Mouse (Mus musculus): ENCODE data around the gene Gm4969. TPM values are rescaled to one million over a fixed set of nuclear protein-coding genes. Genes with fewer than 3 reads are reported as not detected.
A peak's percentile ranks its signal among the peaks of the same experiment; 100 is the strongest.
"Not testable (repeated sequence)": the region's sequence is repeated elsewhere in the genome, so short reads cannot be mapped to it uniquely, and the experiment has no call there.

Gene Gm4969
- polyA plus RNA-seq, 1 experiment from 2014 or later: 0.66 TPM

DNA sequence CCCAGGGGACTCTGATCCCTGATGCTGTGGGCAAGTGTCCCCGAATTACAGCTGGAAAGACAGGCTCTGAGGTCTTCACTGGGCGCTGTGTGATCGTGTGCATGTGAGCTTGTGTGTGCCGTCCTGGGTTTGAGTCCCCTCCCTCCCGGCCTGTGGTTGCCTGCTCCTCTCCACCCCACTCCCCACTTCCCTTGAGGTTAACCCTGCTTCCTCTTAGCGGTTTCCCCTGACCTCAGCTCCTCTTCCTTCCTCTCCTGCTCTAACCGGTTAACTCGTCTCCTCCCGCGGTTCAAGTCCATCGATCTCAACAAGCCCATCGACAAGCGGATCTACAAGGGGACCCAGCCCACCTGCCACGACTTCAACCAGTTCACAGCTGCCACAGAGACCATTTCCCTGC lies 40.4 kb downstream of the Gm4969 start:
- peaks cover 49% of the 10 kb centered on the region for H3K36me3 ChIP-seq
- H3K4me2 ChIP-seq: peak overlapping the region; percentile 95
- H3K27me3 ChIP-seq (replicated peaks): peaks cover 50% of the 10 kb centered on the region
- H3K4me1 ChIP-seq: peaks cover 54% of the 10 kb centered on the region
- H3K9me3 ChIP-seq (replicated peaks): no peaks in the 10 kb centered on the region
- 14% methylated on average over 14 of the region's 14 CpGs for WGBS (ENCODE audit: insufficient replicate concordance)
- 0 out of 2 replicates have a peak overlapping the region, but pooled peaks have one; percentile 86 for H3K9ac ChIP-seq
- no peak for ATAC-seq
- H3K4me3 ChIP-seq: peak overlapping the region; percentile 81; the same call in 1 of the 2 replicates
- H3K27ac ChIP-seq: no peak overlapping the region

DNA sequence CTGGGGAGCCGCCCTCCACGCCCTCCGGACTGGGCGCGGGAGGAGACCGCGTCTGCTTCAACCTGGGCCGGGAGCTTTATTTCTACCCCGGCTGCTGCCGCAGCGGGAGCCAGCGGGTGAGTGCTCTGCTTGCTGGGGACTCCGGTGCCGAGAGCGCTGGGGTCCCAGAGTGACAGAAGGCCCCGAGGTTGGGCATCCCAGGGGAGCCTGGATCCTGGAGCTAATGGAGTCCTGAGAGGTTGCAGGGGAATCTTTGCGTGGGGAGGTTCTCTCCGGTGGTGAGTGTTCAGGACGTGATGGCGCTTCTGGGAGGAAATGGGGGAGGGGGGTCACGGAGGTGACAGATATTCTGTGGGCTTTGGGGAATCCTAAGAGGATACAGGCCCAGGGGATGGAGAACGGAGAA lies 41.6 kb downstream of the Gm4969 start:
- H3K4me3 ChIP-seq: peak overlapping the region; percentile 81
- no peak for ATAC-seq
- no peaks in the 10 kb centered on the region for H3K9me3 ChIP-seq (replicated peaks)
- H3K27me3 ChIP-seq (replicated peaks): peaks cover 46% of the 10 kb centered on the region
- H3K4me2 ChIP-seq: peak overlapping the region; percentile 95
- H3K4me1 ChIP-seq: peaks cover 42% of the 10 kb centered on the region
- H3K27ac ChIP-seq: peak overlapping the region; percentile 81
- H3K36me3 ChIP-seq: peaks cover 37% of the 10 kb centered on the region
- under 1% methylated on average over 22 of the region's 22 CpGs for WGBS (ENCODE audit: insufficient replicate concordance)
- H3K9ac ChIP-seq: peak overlapping the region; percentile 86

DNA sequence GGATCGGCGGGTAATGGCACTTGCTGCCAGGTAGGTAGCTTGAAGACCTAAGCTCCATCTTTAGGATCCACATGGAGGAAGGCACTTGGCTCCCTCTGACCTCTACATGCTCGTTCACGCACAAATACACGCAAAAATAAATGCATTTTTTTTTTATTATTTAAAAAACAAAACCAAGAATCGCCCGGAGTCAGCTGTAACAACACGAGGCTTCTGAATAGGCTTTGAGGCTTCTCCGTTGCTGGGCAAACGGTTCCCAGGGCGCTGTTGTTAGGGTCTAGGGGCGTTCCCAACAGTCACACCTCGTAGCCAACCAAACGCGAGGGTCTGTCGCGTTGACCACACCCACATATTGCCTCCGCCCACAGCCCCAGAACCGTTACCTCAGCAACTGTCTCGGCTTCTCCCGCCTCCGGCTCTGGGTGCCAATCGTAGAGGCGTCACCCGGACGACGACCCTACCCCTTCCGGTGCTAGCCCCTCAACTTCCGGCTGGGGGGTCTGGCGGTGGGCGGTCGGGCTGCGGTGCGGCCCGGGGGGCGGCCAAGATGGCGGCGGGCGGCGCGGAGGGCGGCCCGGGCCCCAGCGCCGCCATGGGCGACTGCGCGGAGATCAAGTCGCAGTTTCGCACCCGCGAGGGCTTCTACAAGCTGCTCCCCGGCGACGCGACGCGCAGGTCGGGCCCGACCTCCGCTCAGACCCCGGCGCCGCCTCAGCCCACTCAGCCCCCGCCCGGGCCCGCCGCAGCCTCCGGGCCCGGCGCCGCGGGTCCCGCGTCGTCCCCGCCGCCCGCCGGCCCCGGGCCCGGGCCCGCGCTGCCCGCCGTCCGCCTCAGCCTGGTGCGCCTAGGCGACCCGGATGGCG lies 42.2 kb downstream of the Gm4969 start, which contains the start of gene Dmwd:
Gene Dmwd, plus strand, starts transcription at position 505 of the 863 bp plus-strand sequence.
- H3K27me3 ChIP-seq (replicated peaks): peaks cover 44% of the 10 kb centered on the region
- H3K27ac ChIP-seq: peak within 1 kb of the TSS; percentile 81
- peak within 1 kb of the TSS; percentile 95 for H3K4me2 ChIP-seq
- H3K9me3 ChIP-seq (replicated peaks): no peaks in the 10 kb centered on the region
- ATAC-seq: peak; percentile 95
- H3K4me1 ChIP-seq: peaks cover 42% of the 10 kb centered on the region
- H3K4me3 ChIP-seq: peak within 1 kb of the TSS; percentile 81
- H3K36me3 ChIP-seq: peaks cover 31% of the 10 kb centered on the region
- WGBS (ENCODE audit: insufficient replicate concordance): 3% methylated on average over 76 of the region's 91 CpGs
- peak within 1 kb of the TSS; percentile 86 for H3K9ac ChIP-seq

DNA sequence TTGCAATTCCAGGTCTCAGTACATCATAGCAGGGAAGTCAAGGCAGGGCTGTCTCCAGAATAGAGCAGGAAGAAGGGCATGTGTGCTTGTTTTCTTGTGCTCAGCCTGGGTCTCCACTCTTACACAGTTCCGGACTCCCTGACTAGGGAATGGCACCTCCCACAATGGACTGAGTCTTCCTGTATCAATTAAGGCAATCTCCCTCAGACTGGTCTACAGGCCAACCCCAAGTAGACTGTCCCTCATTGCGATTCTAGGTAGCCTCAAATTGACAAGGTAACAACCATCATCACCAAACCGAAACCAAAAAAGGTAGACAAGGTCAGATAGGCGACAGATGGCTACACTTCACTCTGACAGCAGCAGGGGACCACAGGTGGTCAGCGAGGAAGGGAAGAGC lies 42.9 kb downstream of the Gm4969 start:
- peak overlapping the region; percentile 86; the same call in 1 of the 2 replicates for H3K9ac ChIP-seq
- 52% methylated on average over 5 of the region's 5 CpGs for WGBS (ENCODE audit: insufficient replicate concordance)
- no peak for ATAC-seq
- 0 out of 2 replicates have a peak overlapping the region, but pooled peaks have one; percentile 10 for H3K27ac ChIP-seq
- H3K4me2 ChIP-seq: peak overlapping the region; percentile 95
- H3K9me3 ChIP-seq (replicated peaks): no peaks in the 10 kb centered on the region
- H3K27me3 ChIP-seq (replicated peaks): peaks cover 42% of the 10 kb centered on the region
- H3K4me1 ChIP-seq: peaks cover 42% of the 10 kb centered on the region
- H3K4me3 ChIP-seq: peak overlapping the region; percentile 81
- peaks cover 24% of the 10 kb centered on the region for H3K36me3 ChIP-seq

DNA sequence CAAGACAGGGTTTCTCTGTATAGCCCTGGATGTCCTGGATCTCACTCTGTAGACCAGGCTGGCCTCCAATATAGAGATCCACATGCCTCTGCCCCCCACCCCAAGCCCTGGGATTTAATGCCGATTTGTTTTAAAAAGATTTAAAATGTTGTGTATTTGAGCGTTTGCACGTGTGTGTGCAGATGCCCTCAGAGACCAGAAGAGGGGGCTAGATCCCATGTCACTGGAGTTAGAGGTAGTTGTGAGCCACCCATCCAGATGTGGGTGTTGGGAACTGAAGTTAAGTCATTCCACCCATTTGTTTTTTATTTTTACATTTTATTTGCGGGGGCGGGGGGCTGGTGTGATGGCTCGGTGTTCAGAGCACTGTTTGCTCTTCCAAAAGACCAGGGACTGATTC lies 43.7 kb downstream of the Gm4969 start:
- 81% methylated on average over 6 of the region's 6 CpGs for WGBS (ENCODE audit: insufficient replicate concordance)
- peaks cover 40% of the 10 kb centered on the region for H3K4me1 ChIP-seq
- H3K9me3 ChIP-seq (replicated peaks): no peaks in the 10 kb centered on the region
- H3K9ac ChIP-seq: no peak overlapping the region
- H3K36me3 ChIP-seq: peaks cover 16% of the 10 kb centered on the region
- H3K4me2 ChIP-seq: no peak overlapping the region
- no peak overlapping the region for H3K4me3 ChIP-seq
- peaks cover 39% of the 10 kb centered on the region for H3K27me3 ChIP-seq (replicated peaks)
- no peak overlapping the region for H3K27ac ChIP-seq
- ATAC-seq: no peak

DNA sequence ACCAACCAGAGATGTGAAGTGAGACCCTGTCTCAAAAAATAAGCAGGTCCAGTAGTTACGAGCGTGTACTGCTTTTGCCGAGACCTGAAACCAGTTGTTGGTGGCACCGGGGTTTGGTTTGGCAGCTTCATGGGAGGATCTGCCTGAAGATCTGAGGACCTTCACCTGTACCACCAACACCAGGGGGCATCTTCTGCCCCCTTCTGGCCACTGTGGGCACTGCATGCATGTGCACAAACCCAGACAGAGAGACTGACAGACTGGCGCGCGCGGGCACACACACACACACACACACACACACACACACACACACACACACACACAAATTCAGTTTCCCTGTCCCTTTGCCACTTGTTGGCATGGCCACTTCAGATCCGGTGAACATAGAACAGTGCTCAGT lies 44.7 kb downstream of the Gm4969 start:
- Histone ChIP-seq H3K27me3 (replicated peaks) (peaks cover 34% of the 10 kb centered on the region), H3K27ac (no peak overlapping the region), H3K4me3 (no peak overlapping the region), H3K4me2 (no peak overlapping the region), H3K36me3 (peaks cover 6% of the 10 kb centered on the region), H3K9ac (no peak overlapping the region), H3K4me1 (peaks cover 30% of the 10 kb centered on the region), H3K9me3 (replicated peaks) (no peaks in the 10 kb centered on the region)
- no peak for ATAC-seq
- 64% methylated on average over 9 of the region's 9 CpGs for WGBS (ENCODE audit: insufficient replicate concordance)

DNA sequence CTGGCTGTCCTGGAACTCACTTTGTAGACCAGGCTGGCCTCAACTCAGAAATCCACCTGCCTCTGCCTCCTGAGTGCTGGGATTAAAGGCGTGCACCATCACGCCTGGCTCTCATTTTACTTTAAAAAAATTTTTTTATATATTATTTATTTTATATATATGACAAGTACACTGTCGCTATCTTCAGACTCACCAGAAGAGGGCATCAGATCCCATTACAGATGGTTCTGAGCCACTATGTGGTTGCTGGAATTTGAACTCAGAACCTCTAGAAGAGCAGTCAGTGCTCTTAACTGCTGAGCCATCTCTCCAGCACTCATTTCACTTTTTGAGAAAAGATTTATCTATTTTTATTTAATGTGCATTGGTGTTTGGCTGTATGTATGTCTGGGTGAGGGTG lies 47.1 kb downstream of the Gm4969 start:
- ATAC-seq; H3K36me3 ChIP-seq; H3K4me3 ChIP-seq; H3K27ac ChIP-seq; H3K4me2 ChIP-seq; H3K9me3 ChIP-seq (replicated peaks); H3K9ac ChIP-seq: not testable (repeated sequence)
- Histone ChIP-seq H3K4me1 (peaks cover 18% of the 10 kb centered on the region), H3K27me3 (replicated peaks) (peaks cover 58% of the 10 kb centered on the region)
- 38% methylated on average over 3 of the region's 3 CpGs for WGBS (ENCODE audit: insufficient replicate concordance)

DNA sequence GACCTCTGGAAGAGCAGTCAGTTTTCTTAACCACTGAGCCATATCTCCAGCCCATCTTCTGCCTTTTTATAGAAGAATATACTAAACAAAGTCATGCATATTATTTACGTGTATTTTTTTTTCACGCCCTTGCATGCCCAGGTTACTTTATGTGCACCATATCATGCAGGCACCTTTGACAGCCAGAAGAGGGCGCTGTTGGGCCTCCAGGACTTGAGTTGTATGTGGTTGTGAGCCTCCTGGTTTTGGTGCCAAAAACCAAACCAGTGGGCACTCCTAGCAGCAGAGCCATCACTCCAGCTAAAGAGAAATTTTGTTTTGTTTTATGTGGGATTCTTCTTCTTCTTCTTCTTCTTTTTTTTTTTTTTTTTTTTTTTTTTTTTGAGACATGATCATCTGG lies 48.7 kb downstream of the Gm4969 start:
- Histone ChIP-seq H3K4me1 (peaks cover 9% of the 10 kb centered on the region), H3K9me3 (replicated peaks) (no peaks in the 10 kb centered on the region), H3K27ac (no peak overlapping the region), H3K4me2 (no peak overlapping the region), H3K27me3 (replicated peaks) (peaks cover 73% of the 10 kb centered on the region), H3K9ac (no peak overlapping the region), H3K4me3 (no peak overlapping the region), H3K36me3 (no peaks in the 10 kb centered on the region)
- WGBS (ENCODE audit: insufficient replicate concordance): 34% methylated on average over 3 of the region's 3 CpGs
- ATAC-seq: no peak

DNA sequence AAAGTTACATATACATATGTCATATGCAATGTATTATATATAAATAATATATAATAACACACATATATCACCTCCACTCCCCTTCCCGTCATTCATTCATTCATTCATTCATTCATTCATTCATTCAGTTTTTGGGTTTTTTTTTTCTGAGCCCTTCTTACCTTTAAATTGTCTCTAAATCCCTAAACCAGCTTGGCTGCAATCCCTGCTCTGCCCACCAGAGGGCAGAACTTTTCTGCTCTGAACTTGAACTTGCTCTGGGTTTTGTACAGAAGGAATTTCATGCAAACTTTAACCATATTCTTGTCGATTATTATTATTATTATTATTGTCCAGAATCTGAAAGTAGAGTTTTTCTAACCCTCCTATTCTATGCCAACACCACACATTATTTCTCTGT lies 49.5 kb downstream of the Gm4969 start:
- Histone ChIP-seq H3K4me3 (no peak overlapping the region), H3K27me3 (replicated peaks) (peaks cover 78% of the 10 kb centered on the region), H3K9me3 (replicated peaks) (no peaks in the 10 kb centered on the region), H3K9ac (no peak overlapping the region), H3K4me1 (peaks cover 9% of the 10 kb centered on the region), H3K27ac (no peak overlapping the region), H3K4me2 (no peak overlapping the region), H3K36me3 (no peaks in the 10 kb centered on the region)
- WGBS (ENCODE audit: insufficient replicate concordance): 2% methylated on average over 2 of the region's 2 CpGs
- no peak for ATAC-seq

DNA sequence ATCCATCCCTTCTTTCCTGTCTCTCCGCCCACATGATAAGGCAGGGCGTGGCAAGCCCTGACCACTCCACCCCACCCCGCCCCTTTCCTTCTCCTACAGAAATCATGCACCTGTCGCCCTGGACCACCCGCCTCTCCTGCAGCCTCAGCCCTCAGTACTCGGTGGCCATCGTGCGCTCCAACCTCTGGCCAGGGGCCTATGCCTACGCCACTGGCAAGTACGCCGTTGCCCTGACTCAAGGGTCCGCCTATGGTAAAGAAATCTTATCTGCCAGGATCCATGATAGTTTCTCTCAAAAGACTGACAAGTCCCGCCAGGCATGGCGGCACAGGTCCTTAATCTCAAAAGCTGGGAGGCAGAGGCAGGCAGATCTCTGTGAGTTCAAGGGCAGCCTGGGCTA lies 50.2 kb downstream of the Gm4969 start:
- H3K36me3 ChIP-seq: no peaks in the 10 kb centered on the region
- H3K4me1 ChIP-seq: peaks cover 9% of the 10 kb centered on the region
- H3K4me2 ChIP-seq: no peak overlapping the region
- no peak overlapping the region for H3K4me3 ChIP-seq
- peaks cover 78% of the 10 kb centered on the region for H3K27me3 ChIP-seq (replicated peaks)
- H3K9me3 ChIP-seq (replicated peaks): no peaks in the 10 kb centered on the region
- no peak overlapping the region for H3K9ac ChIP-seq
- 47% methylated on average over 13 of the region's 14 CpGs for WGBS (ENCODE audit: insufficient replicate concordance)
- H3K27ac ChIP-seq: no peak overlapping the region
- ATAC-seq: no peak

DNA sequence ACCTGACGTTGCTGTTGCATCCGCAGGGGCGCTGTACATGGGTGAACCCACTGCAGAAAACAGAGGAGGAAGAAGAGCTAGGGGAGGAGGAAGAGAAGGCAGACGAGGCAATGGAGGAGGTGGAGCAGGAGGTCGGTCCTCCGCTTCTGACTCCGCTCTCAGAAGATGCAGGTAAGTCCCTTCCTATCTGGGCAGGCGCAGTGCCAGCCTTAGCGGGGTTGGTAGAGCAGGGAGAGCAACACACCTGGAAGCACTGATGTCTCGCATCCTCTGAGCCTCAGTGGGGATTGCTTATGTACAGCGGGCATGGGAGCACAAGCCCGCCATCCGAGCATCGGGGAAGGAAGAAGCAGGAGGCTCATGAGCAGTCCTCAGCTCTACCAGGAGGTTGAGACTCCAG lies 51.1 kb downstream of the Gm4969 start:
- no peak overlapping the region for H3K27ac ChIP-seq
- no peak for ATAC-seq
- H3K4me1 ChIP-seq: peaks cover 9% of the 10 kb centered on the region
- H3K4me2 ChIP-seq: no peak overlapping the region
- no peak overlapping the region for H3K9ac ChIP-seq
- no peaks in the 10 kb centered on the region for H3K9me3 ChIP-seq (replicated peaks)
- WGBS (ENCODE audit: insufficient replicate concordance): 27% methylated on average over 14 of the region's 14 CpGs
- H3K4me3 ChIP-seq: no peak overlapping the region
- no peaks in the 10 kb centered on the region for H3K36me3 ChIP-seq
- peaks cover 73% of the 10 kb centered on the region for H3K27me3 ChIP-seq (replicated peaks)

DNA sequence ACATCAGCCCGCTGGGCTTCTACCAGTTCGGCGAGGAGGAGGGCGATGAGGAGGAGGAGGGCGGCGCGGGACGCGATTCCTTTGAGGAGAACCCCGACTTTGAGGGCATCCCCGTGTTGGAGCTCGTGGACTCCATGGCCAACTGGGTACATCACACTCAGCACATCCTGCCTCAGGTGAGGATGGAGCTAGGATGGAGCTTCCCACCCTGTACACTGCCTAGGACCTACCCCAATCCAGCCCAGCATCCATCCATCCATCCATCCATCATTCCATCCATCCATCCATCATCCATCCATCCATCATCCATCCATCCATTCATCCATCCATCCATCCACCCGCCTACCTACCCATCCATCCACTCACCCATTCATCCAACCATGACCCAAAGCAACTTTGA lies 52.3 kb downstream of the Gm4969 start:
- Histone ChIP-seq H3K4me3 (no peak overlapping the region), H3K36me3 (no peaks in the 10 kb centered on the region), H3K4me1 (peaks cover 9% of the 10 kb centered on the region), H3K9ac (no peak overlapping the region), H3K4me2 (no peak overlapping the region), H3K27ac (no peak overlapping the region), H3K9me3 (replicated peaks) (no peaks in the 10 kb centered on the region), H3K27me3 (replicated peaks) (peaks cover 68% of the 10 kb centered on the region)
- 37% methylated on average over 13 of the region's 13 CpGs for WGBS (ENCODE audit: insufficient replicate concordance)
- no peak for ATAC-seq
